Comparison of ENCODE assay signal across 8 mouse cellular contexts in genomic region chr11:18878016-18878415, GRCm38 (mm10).
A peak's percentile ranks its signal among the peaks of the same experiment; 100 is the strongest.
DNase-seq lines count a peak whose midpoint lies in the region; ATAC-seq and TF ChIP-seq lines count a peak whose summit lies in the region.

No protein-coding gene starts in this region.

- peak overlapping the region; percentile 65 for H3K4me3 ChIP-seq in heart, embryonic 10.5 days
- H3K4me3 ChIP-seq in heart, embryonic 16.5 days (ENCODE audit: low read length) = peak overlapping the region; percentile 66
- peak overlapping the region; percentile 48 for H3K4me3 ChIP-seq in limb, embryonic 15.5 days
- H3K4me3 ChIP-seq in neural tube, embryonic 15.5 days (replicated peaks) = peak overlapping the region; percentile 43

- peaks cover 19% of the 10 kb centered on the region for H3K36me3 ChIP-seq in heart, embryonic 10.5 days
- no peaks in the 10 kb centered on the region; the same call in 1 of the 2 replicates for H3K36me3 ChIP-seq in heart, embryonic 16.5 days (ENCODE audit: control insufficient read depth, insufficient read depth)
- H3K36me3 ChIP-seq in limb, embryonic 15.5 days = no peaks in the 10 kb centered on the region
- no peaks in the 10 kb centered on the region for H3K36me3 ChIP-seq in neural tube, embryonic 15.5 days

- ATAC-seq in heart, embryonic 16.5 days (replicated peaks; ENCODE audit: extremely low read depth, insufficient read depth, low FRiP score) = peak; percentile 15
- no peak for ATAC-seq in limb, embryonic 15.5 days (ENCODE audit: insufficient number of reproducible peaks, low FRiP score, low TSS enrichment, low read depth)
- ATAC-seq in neural tube, embryonic 15.5 days (ENCODE audit: low FRiP score) = peak; percentile 64

- DNase-seq in heart, embryonic 10.5 days (ENCODE audit: low spot score) = peak; percentile 78
- DNase-seq in heart, adult 11 months = no peak
- DNase-seq in B cell, adult 2 months = peak; percentile 11 to 26
- DNase-seq in brain, embryonic 14.5 days (ENCODE audit: low read depth) = peak; percentile 95
- no peak for DNase-seq in thymus, postnatal 4 days

- peaks cover 41% of the 10 kb centered on the region for H3K4me1 ChIP-seq in heart, embryonic 10.5 days
- H3K4me1 ChIP-seq in heart, embryonic 16.5 days (ENCODE audit: control insufficient read depth, insufficient read depth, low read length) = peaks cover 11% of the 10 kb centered on the region
- peaks cover 16% of the 10 kb centered on the region for H3K4me1 ChIP-seq in limb, embryonic 15.5 days
- H3K4me1 ChIP-seq in neural tube, embryonic 15.5 days = peaks cover 61% of the 10 kb centered on the region

- peak overlapping the region; percentile 67 for H3K9ac ChIP-seq in heart, embryonic 16.5 days (ENCODE audit: low read length)
- no peak overlapping the region for H3K9ac ChIP-seq in limb, embryonic 15.5 days
- H3K9ac ChIP-seq in neural tube, embryonic 15.5 days (replicated peaks) = peak overlapping the region; percentile 49

- WGBS in heart, embryonic 10.5 days = 1% methylated on average over 18 of the region's 18 CpGs
- under 1% methylated on average over 18 of the region's 18 CpGs for WGBS in heart, embryonic 16.5 days
- WGBS in limb, embryonic 15.5 days = under 1% methylated on average over 18 of the region's 18 CpGs
- WGBS in neural tube, embryonic 15.5 days = 0% methylated on average over 18 of the region's 18 CpGs

- H3K27ac ChIP-seq in heart, embryonic 10.5 days = peak overlapping the region; percentile 93
- H3K27ac ChIP-seq in heart, embryonic 16.5 days (ENCODE audit: low read length) = peak overlapping the region; percentile 92
- H3K27ac ChIP-seq in limb, embryonic 15.5 days = peak overlapping the region; percentile 74; the same call in 1 of the 2 replicates
- peak overlapping the region; percentile 92 for H3K27ac ChIP-seq in neural tube, embryonic 15.5 days (replicated peaks)

- H3K4me2 ChIP-seq in heart, embryonic 16.5 days (ENCODE audit: low read depth, low read length) = peak overlapping the region; percentile 94
- peak overlapping the region; percentile 72 for H3K4me2 ChIP-seq in limb, embryonic 15.5 days
- H3K4me2 ChIP-seq in neural tube, embryonic 15.5 days = peak overlapping the region; percentile 75

- H3K9me3 ChIP-seq in heart, embryonic 10.5 days = no peaks in the 10 kb centered on the region
- H3K9me3 ChIP-seq in heart, embryonic 16.5 days (replicated peaks; ENCODE audit: control insufficient read depth, low read length) = no peaks in the 10 kb centered on the region
- H3K9me3 ChIP-seq in limb, embryonic 15.5 days = no peaks in the 10 kb centered on the region
- no peaks in the 10 kb centered on the region for H3K9me3 ChIP-seq in neural tube, embryonic 15.5 days (replicated peaks)

- 0 out of 2 replicates have a peak, but pooled peaks cover 5% of the 10 kb centered on the region for H3K27me3 ChIP-seq in heart, embryonic 10.5 days (ENCODE audit: insufficient read depth, poor library complexity, severe bottlenecking)
- H3K27me3 ChIP-seq in heart, embryonic 16.5 days (ENCODE audit: control insufficient read depth, insufficient read depth, low read length) = peaks cover 3% of the 10 kb centered on the region; the same call in 1 of the 2 replicates
- H3K27me3 ChIP-seq in limb, embryonic 15.5 days = peaks cover 69% of the 10 kb centered on the region
- H3K27me3 ChIP-seq in neural tube, embryonic 15.5 days (replicated peaks) = no peaks in the 10 kb centered on the region

- no peak; the same call in 1 of the 2 replicates for TF ChIP-seq POLR2A in brain, embryonic 14.5 days (IDR thresholded peaks at IDR 0.05; ENCODE audit: borderline replicate concordance, extremely low read depth, insufficient read depth, insufficient read length, poor library complexity, severe bottlenecking)

- TF ChIP-seq CTCF in brain, embryonic 14.5 days (IDR thresholded peaks at IDR 0.05; ENCODE audit: borderline replicate concordance, extremely low read depth, insufficient read depth, insufficient read length) = no peak

Comparison
In these comparisons a context has a peak if more than half of its experiments do, and no peak if none do; other contexts are left out.
1. DNase-seq: peak in heart, embryonic 10.5 days (single experiment), B cell, adult 2 months (2 of 2) and brain, embryonic 14.5 days (single experiment); none in heart, adult 11 months (single experiment) and thymus, postnatal 4 days (single experiment).
2. Peak in every context shown above with its lines, with median percentiles within 50 percentile points of each other: H3K27ac ChIP-seq, H3K4me3 ChIP-seq and H3K4me2 ChIP-seq.